Mouse (Mus musculus): ENCODE data around the gene Hoxd3. TPM values are rescaled to one million over a fixed set of nuclear protein-coding genes. Genes with fewer than 3 reads are reported as not detected.

Gene Hoxd3
- polyA plus RNA-seq, 1 experiment from 2014 or later = 0.08 TPM

DNA sequence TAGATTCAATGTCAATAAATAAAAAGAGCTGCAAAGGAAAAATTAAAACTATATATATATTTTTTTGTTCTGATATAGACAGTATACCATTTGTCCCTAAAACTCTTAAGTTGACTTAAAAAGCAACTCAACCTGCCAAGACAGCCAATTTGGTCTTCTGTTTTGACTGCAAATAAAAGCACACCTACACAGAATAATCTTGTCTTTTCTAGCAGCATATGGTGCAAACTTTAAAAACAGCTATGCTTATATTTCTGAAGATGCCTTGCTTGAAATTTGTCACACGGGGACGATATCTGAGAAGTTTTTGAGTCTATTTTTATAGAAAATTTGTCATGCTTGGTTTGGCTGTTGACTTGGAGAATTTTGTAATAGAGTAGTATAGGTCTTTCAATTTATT, 62.6 kb downstream of the Hoxd3 start:
- no peak overlapping the region for H3K27ac ChIP-seq (ENCODE audit: low read depth, low read length)
- H3K4me1 ChIP-seq (replicated peaks; ENCODE audit: control insufficient read depth, insufficient read depth, low read length) = no peaks in the 10 kb centered on the region
- H3K9me3 ChIP-seq (ENCODE audit: control insufficient read depth, low read length) = no peaks in the 10 kb centered on the region
- H3K27me3 ChIP-seq (ENCODE audit: control insufficient read depth, insufficient read depth, low read length) = no peaks in the 10 kb centered on the region; the same call in 1 of the 2 replicates
- H3K4me2 ChIP-seq (ENCODE audit: low read depth, low read length, severe bottlenecking) = no peak overlapping the region
- WGBS = 86% methylated on average over 2 of the region's 2 CpGs
- ATAC-seq (replicated peaks; ENCODE audit: low FRiP score) (no peak), DNase-seq (ENCODE audit: low spot score) (no peak)
- H3K36me3 ChIP-seq (ENCODE audit: control insufficient read depth, insufficient read depth, low read length) = no peaks in the 10 kb centered on the region
- H3K9ac ChIP-seq (ENCODE audit: low read length) = no peak overlapping the region
- no peak overlapping the region for H3K4me3 ChIP-seq (ENCODE audit: low read depth, low read length)

DNA sequence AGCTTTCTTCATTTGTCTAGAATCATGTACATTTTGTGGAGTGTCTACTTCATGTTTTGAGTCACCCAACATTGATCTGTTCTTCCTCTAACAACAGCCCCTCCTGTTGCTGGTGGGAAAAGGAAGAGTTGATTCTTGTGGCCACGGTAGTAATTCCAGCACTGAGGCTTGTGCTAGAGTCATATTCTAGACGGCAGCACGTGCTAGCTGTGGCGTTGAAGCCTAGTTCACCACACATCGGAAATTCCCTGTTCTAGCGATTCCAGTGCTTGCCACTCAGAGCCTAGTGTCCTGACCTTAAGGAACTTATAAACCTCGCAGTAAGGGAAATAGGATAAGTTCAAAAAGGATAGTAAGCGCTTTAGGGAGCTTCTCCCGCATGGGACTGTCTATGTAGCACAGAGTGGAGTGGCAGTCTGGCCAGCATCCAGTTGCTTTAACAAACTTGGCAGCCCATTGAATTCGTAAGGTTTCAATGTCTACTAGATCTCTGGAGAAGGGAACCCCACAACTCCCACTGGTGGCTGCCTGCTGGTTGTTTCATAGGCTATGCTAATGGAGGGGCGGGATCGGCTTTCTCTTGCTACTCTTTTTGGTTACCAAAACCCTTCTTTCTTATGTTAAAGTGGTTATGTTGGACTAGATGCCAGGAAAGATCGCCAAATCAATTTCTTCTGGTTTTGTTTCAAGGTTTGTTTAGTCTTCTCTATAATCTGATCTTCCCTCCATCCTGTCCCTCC, 66.0 kb downstream of the Hoxd3 start:
- WGBS = 67% methylated on average over 13 of the region's 13 CpGs
- H3K36me3 ChIP-seq (ENCODE audit: control insufficient read depth, insufficient read depth, low read length) = no peaks in the 10 kb centered on the region

DNA sequence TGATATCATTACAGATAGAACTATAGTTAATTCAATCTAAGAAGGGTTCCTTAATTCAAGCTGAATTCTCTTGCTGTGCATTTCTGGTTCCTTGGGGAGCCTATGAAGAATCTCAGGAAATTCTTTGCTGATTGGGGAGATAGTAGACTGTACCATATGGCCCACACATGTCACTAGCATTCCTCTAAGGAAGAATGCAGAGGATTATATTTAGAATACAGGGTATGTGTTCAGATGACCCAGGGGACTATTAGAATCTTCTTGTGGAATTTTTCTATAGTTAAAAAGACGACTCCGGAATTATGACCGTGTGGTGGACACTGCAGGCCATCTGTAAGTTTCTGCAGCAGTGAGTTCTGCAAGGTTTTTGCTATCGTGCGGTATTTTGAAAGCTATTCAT, 69.7 kb downstream of the Hoxd3 start:
- ATAC-seq (replicated peaks; ENCODE audit: low FRiP score) = no peak
- Histone ChIP-seq H3K36me3 (ENCODE audit: control insufficient read depth, insufficient read depth, low read length) (no peaks in the 10 kb centered on the region), H3K9me3 (ENCODE audit: control insufficient read depth, low read length) (no peaks in the 10 kb centered on the region), H3K27ac (ENCODE audit: low read depth, low read length) (no peak overlapping the region), H3K9ac (ENCODE audit: low read length) (no peak overlapping the region), H3K27me3 (ENCODE audit: control insufficient read depth, insufficient read depth, low read length) (no peaks in the 10 kb centered on the region), H3K4me3 (ENCODE audit: low read depth, low read length) (no peak overlapping the region), H3K4me2 (ENCODE audit: low read depth, low read length, severe bottlenecking) (no peak overlapping the region), H3K4me1 (replicated peaks; ENCODE audit: control insufficient read depth, insufficient read depth, low read length) (no peaks in the 10 kb centered on the region)
- WGBS = 90% methylated on average over 5 of the region's 5 CpGs
- no peak for DNase-seq (ENCODE audit: low spot score)

More for the DNA sequence above, 66.0 kb downstream of the Hoxd3 start:
- no peaks in the 10 kb centered on the region for H3K4me1 ChIP-seq (replicated peaks; ENCODE audit: control insufficient read depth, insufficient read depth, low read length)
- no peak overlapping the region for H3K27ac ChIP-seq (ENCODE audit: low read depth, low read length)
- no peak overlapping the region for H3K9ac ChIP-seq (ENCODE audit: low read length)
- no peaks in the 10 kb centered on the region for H3K9me3 ChIP-seq (ENCODE audit: control insufficient read depth, low read length)
- H3K4me3 ChIP-seq (ENCODE audit: low read depth, low read length) = no peak overlapping the region
- DNase-seq (ENCODE audit: low spot score) = no peak
- no peak overlapping the region for H3K4me2 ChIP-seq (ENCODE audit: low read depth, low read length, severe bottlenecking)
- ATAC-seq (replicated peaks; ENCODE audit: low FRiP score) = no peak
- H3K27me3 ChIP-seq (ENCODE audit: control insufficient read depth, insufficient read depth, low read length) = no peaks in the 10 kb centered on the region

DNA sequence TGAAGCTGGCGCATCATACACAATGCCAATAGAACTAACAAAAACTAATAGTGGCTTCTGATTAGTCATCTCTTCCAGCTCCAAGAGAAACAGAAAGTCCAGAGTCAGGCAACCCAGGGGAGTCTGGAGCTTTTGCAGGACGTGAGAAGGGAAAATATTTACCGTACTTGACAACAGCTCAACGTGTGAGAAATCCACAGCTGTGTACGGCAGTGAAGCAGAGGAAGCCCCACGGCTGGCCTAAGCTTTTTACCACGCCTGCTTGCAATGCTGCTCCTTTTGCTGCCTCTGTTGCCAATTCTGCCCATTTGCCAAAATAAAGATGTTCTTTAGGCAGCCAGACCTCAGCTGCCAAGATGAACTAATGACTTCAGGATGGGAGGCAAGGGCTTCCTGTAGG, 83.8 kb downstream of the Hoxd3 start:
- Histone ChIP-seq H3K9me3 (ENCODE audit: control insufficient read depth, low read length) (no peaks in the 10 kb centered on the region), H3K4me3 (ENCODE audit: low read depth, low read length) (no peak overlapping the region), H3K4me2 (ENCODE audit: low read depth, low read length, severe bottlenecking) (no peak overlapping the region), H3K27ac (ENCODE audit: low read depth, low read length) (no peak overlapping the region), H3K9ac (ENCODE audit: low read length) (no peak overlapping the region), H3K27me3 (ENCODE audit: control insufficient read depth, insufficient read depth, low read length) (no peaks in the 10 kb centered on the region), H3K36me3 (ENCODE audit: control insufficient read depth, insufficient read depth, low read length) (no peaks in the 10 kb centered on the region), H3K4me1 (replicated peaks; ENCODE audit: control insufficient read depth, insufficient read depth, low read length) (no peaks in the 10 kb centered on the region)
- DNase-seq (ENCODE audit: low spot score) (no peak), ATAC-seq (replicated peaks; ENCODE audit: low FRiP score) (no peak)
- WGBS = 76% methylated on average over 7 of the region's 7 CpGs

MicroRNA genes within 50 kb of the gene (microRNA counts, 519-probe panel; counts per million panel counts)
- microRNA mmu-miR-10b = 31.2 counts per million

Small RNAs within 50 kb of the gene (microRNA-seq; reads per million reads assigned to microRNA genes)
- gene Gm44463 (ENCODE audit: insufficient number of aligned reads) (not detected), gene Mir10b (ENCODE audit: insufficient number of aligned reads) (71.5 reads per million, percentile 30 among the genes with 10 or more reads in this experiment)

Other genes starting within 250 kb of the Hoxd3 start
- 46.1 and 46.3 TPM in 2 replicates for gene Lnpk, start 132.5 kb upstream of the Hoxd3 start, polyA plus RNA-seq (2014; fragmentation: Nextera tagmentation; extraction: Ambion mirVana)
- gene Evx2, start 52.4 kb upstream of the Hoxd3 start, polyA plus RNA-seq (2014; fragmentation: Nextera tagmentation; extraction: Ambion mirVana) = not detected in 2 replicates
- gene Hoxd13, start 43.6 kb upstream of the Hoxd3 start, polyA plus RNA-seq (2014; fragmentation: Nextera tagmentation; extraction: Ambion mirVana) = not detected in 2 replicates
- gene Hoxd12, start 36.9 kb upstream of the Hoxd3 start, polyA plus RNA-seq (2014; fragmentation: Nextera tagmentation; extraction: Ambion mirVana) = not detected in 2 replicates
- not detected in 2 replicates for gene Hoxd11, start 32.4 kb upstream of the Hoxd3 start, polyA plus RNA-seq (2014; fragmentation: Nextera tagmentation; extraction: Ambion mirVana)
- gene Hoxd10, start 20.0 kb upstream of the Hoxd3 start, polyA plus RNA-seq (2014; fragmentation: Nextera tagmentation; extraction: Ambion mirVana) = not detected in 2 replicates
- gene Hoxd9, start 14.2 kb upstream of the Hoxd3 start, polyA plus RNA-seq (2014; fragmentation: Nextera tagmentation; extraction: Ambion mirVana) = not detected in 2 replicates
- gene Hoxd8, start 7.3 kb upstream of the Hoxd3 start, polyA plus RNA-seq (2014; fragmentation: Nextera tagmentation; extraction: Ambion mirVana) = not detected in 2 replicates
- not detected in 2 replicates for gene Hoxd4, start within 50 bp of the Hoxd3 start, polyA plus RNA-seq (2014; fragmentation: Nextera tagmentation; extraction: Ambion mirVana)
- not detected in 2 replicates for gene Gm28230, start 14.8 kb downstream of the Hoxd3 start, polyA plus RNA-seq (2014; fragmentation: Nextera tagmentation; extraction: Ambion mirVana)
- not detected in 2 replicates for gene Hoxd1, start 51.1 kb downstream of the Hoxd3 start, polyA plus RNA-seq (2014; fragmentation: Nextera tagmentation; extraction: Ambion mirVana)
- 116 and 125 TPM in 2 replicates for gene Mtx2, start 113.9 kb downstream of the Hoxd3 start, polyA plus RNA-seq (2014; fragmentation: Nextera tagmentation; extraction: Ambion mirVana)

Measured in forebrain, embryonic 11.5 days (tissue).